Mouse (Mus musculus): ENCODE results near the gene Zfp689.

- no peak for TF ChIP-seq USF1 (IDR thresholded peaks at IDR 0.05; ENCODE audit: low read depth)
- no peak for TF ChIP-seq POLR2A (IDR thresholded peaks at IDR 0.05; ENCODE audit: insufficient read length, low read depth)
- TF ChIP-seq TCF12 (IDR thresholded peaks at IDR 0.05; ENCODE audit: insufficient read depth, poor library complexity, severe bottlenecking): no peak
- TF ChIP-seq E2F4 (IDR thresholded peaks at IDR 0.05; ENCODE audit: insufficient read depth): no peak
Observed at GRCm38 (mm10) chr7:127425291-127425690, 23.7 kb downstream of the Zfp689 start.
